Mouse (Mus musculus) c-Kit-positive CD71-negative TER-119-negative erythroid progenitor cells, embryonic 14.5 days (primary cell): ENCODE results near the gene Gm26992.

Experiments used
- DNase-seq: peaks from one replicate; pipeline ENCODE4 v3.0.0-alpha.2; 2013; ENCODE audit warnings: low read depth

The Gm26992 gene

DNA sequence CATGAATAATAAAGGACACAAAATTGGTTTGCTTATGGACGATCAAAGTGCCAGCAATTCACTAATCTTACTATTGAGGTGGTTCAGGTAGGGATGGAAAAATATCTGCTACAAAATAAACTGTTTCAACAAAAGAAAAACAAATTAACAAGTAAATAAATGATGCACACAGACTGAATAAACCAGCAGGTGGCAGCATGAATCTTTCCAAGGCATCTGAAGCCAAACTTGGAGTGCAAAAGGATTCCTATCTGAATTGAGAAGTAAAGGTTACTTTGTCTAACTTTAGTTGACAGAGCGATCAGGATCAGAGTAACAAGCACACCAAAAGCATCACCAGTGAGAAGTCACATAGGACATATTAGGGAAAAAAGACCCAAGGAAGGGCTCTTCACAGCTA is 62.2 kb downstream of the Gm26992 start:
- no peak for DNase-seq

DNA sequence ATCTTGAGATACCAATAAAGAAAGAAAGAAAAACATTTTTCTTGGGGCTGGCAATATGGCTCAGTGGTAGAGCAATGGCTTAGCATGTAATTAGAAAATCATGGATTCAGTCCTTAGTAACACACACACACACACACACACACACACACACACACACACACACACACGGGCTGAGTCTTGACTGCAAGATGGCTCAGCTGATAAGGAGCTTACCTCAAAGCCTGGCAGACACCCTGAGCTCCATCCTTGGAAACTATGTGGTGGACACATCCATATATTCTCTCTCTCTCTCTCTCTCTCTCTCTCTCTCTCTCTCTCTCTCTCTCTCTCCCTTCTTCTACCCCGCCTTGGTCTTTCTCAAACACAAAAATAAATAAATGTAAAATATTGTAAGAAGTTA is 69.0 kb downstream of the Gm26992 start:
- no peak for DNase-seq

DNA sequence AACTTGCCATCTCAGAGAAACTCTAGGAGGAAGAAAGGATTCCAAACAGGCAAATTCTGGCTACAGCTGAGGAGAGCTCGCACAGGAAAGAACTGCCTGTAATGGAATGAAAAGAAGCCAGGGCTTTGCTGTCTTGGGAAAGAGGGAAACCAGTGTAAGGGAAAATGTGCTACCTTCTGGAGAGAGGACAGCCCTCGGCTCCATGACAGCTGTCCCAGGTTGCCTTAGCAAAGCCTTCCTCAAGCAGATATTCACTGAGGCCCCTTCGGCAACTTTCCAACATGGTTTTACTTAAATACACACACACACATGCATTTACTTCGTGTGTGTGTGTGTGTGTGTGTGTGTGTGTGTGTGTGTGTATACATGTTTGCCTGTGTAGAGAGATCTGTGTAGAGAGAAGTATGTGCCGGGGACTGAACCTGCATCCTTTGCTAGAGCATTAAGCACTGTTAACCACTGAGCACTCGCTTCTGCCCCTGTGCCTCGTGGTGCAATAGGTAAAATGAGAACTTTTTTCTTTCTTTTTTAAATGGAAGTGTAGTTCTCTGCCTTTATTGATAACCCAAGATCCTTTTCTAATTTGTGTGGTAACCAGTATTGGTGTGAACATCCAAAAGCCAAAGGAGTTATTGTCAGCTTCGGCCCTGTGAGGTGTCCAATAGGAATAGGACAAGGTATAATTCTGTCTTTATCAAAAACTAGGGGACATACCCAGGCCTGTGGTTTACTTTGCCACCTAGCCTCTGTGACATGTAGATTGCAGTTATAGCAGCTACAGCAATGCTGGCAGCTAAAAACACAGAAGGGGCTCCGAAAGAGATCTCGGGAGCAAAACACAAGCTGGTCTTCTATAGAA is 70.8 kb downstream of the Gm26992 start:
- no peak for DNase-seq

DNA sequence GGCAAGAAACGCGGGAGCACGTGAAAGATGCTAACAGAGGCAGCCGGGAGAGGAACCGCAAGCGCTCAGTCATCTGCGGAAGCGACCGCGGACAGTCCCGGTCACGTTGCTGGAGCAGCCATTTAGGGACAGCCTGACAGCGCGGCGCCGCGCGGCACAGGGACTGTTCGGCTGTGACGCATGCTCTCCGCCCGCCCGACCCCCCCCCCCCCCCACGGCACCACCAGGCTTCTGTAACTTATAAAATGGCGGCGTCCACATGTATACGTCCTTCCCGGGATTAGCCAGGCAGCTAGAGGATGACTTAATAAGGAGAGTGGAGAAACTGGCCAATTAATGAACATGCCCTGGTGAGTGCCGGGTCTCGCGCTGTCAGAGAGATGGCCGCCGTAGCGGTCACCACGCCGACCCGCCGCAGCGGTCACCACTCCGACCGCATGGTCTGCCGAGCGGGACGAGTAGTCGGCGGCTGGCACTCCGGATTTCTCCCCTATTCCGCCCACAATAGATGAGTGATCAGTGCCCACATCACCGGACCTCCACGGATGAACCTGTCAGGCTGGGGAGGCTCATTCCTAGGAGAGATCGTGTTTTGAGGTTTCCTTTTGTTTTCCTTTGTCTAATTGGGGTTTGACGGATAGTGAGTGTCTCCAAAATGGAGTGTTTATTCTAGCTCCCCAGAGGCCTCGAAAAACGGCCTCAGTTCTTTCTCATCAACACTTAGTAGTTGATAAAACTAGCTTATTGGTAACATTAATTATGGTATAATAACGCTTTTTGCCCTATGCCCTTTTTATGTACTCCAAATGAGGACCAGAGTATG is 71.8 kb downstream of the Gm26992 start:
- DNase-seq: peak; percentile 44

DNA sequence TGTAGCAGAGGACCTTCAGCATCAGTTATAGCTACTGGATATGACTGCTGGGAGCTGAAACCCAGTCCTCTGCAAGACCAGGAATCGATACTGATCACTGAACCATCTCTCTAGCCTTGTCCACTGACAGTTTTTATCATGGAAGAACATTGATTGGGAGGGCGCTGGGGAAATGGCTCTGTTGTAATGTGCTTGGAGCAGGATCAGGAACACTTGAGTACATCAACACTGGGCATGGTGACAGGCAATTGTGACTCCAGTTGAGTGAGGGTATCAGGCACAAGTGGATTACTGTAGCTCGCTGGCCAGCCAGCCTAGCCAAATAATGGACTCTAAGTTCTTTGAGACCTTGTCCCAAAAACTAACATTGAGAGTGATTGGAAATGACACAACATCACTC is 77.6 kb downstream of the Gm26992 start:
- DNase-seq: no peak

DNA sequence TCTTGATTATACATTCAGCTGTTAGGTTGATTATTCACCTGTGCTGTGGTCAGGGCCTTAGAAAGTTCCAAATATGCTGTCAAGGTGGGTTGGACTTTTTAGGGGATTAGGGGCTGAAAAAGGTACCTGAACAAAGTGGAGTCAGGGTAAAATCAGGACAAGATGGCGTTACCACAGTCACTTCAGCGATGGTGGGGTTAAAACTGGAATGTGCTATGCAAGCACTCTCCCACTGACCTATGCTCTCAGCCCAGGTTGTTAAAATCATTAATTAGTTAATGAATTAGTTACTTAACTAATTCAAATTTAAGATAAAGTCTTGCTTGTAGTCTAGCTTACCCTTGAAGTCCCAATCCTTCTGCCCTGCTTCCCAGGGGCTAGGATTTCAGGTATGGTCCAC is 78.3 kb downstream of the Gm26992 start:
- DNase-seq: no peak

DNA sequence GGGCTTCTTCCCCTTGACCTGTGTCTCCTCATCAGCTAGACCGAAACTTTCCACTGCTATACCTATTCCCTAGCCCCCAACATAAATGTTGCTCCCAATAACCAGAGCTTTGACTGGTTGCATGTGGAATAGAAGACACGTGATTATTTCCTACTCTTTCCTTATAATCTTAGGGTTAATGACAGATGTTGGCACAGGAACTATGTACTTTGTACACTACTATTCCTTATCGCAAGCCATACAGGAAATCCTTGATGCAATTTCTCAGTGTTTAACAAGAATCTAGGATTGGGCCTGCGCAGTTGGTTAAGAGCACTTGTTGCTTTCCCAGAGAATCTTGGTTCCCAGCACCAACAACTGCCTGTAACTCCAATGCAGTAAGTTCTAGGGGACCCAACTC is 86.4 kb downstream of the Gm26992 start:
- no peak for DNase-seq

DNA sequence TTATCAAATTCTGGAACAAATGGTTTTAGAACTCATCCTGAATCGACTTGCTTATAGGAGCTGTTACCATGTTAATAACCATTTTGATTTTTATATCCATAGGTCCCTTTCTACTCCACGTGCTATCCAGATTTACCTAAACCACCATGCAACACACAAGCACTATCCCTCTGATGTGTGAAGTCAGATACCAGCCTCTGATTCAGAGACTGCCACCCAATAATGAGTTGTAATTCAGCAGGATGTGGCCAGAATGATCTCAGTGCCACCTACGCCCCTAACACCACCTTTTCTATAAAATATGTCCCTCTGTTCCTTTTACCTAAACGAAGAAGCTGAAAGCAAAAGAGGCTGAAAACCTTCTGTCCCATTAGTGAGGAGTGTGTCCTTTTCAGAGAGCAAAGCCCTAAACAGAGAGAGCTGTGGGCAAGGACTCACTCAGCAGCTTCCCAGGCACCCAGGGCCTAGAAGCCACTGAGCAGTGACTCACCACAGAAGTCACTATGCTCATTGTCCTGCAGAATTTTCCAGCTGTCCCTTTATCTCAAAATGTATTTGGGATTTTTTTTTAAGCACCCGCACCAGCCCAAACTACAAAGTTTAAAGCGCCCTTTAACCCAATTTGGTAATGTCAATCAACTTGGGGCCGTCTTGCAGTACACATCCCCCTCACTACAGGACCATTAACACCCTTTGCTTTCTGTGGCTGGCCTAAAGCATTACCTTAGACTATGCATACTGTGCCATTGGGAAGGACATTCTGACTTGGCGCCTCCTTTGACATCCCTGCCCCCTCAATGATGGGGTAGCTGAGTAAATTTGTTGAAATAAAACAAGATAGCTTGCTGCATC is 87.6 kb downstream of the Gm26992 start:
- no peak for DNase-seq

DNA sequence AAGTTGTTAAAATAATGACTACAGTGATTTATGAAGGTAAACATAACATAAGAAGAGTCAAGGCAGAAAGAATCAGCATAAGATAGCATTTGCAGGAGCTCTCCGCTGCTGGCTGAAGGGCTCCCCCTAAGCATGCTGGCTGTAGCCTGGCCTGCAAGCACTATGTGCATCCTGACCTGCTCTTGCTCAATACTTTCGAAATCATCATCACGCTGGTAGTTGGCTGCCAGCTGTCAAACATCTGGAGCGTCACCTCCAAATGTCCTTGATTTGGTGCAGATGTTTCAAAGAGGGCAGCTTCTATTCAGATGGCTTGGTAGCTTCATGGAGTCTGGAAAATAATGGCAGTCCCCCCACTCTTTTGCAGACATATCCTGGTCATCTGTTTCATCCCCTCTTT is 93.0 kb downstream of the Gm26992 start:
- no peak for DNase-seq

DNA sequence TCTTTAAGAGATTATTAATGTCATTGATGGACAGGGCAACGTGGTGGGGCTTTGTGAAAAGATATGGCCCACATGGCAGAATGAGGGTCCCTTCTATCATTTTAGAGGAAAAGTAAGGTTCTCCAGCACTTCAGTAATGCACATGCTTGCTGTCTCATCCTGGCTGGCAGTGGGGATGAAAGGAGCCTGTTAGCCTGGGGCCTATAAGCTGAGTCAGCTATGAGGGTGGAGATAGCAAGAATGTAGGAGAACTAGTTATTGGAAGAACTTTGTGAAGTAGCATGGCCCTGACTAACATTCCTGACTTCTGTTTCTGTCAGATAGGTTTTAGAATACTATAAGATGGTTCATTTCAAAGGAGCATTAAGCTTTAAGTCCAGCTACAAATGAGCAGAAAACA is 93.5 kb downstream of the Gm26992 start:
- DNase-seq: no peak

DNA sequence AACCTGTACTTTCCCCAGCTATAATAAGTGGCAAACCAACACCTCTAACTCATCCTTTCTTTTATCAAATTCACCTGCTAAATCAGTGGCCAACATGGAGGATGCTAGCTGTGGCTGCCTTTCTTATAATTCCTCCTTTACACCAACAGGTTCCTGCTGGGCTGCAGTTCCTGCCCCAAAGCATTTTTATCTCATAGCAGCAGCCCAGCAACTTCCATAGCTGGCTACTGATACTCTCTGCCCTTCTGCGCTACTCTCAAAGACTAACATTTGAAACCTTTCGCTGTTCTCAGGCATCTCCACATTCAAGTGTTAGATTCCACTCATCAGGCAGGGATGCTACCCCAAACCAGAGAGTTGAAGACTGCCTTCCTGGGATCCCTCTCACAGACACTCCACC is 97.0 kb downstream of the Gm26992 start:
- no peak for DNase-seq

DNA sequence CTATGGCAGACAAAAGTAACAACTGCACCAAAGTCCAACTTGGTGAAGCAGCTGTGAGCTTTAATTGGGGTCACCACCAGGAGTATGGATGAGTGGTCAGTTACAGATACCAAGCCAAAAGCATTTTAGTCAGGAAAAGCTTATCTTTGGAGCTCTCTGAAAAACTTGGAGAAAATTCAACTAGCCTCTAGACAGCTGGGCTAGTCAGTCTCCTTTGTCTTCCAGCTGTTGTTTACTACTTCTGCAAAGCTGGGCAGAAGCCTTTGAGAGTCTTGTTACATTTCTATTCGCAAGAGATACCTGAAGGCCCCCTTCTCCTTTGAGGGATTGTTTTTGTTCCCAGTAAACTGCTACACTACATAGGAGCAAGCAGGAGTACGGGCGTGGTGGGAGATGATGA is 97.7 kb downstream of the Gm26992 start:
- DNase-seq: no peak

DNA sequence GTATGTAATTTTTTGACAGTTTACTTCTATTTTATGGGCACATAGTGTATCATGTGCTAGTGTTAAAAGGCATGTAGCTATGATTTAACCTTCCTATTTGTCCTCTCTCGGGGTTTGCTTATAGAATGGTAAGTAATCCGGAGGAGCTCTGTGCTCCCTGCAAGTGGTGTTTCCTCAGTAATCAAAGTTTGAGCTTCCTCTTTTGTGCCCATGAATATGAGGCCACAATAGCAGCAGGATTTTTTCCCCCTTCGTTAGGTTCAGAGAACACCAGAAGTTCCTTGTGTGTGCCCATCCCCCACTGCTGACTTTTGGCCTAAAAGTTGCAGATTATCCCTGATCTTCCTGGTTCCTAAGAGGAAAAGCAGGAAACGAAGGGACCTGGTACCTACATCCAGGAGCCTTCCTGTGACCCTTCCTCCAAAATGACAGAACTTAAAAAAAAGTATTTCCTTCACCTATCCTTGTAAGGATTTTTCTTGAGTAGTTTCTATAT is 99.5 kb downstream of the Gm26992 start:
- no peak for DNase-seq

DNA sequence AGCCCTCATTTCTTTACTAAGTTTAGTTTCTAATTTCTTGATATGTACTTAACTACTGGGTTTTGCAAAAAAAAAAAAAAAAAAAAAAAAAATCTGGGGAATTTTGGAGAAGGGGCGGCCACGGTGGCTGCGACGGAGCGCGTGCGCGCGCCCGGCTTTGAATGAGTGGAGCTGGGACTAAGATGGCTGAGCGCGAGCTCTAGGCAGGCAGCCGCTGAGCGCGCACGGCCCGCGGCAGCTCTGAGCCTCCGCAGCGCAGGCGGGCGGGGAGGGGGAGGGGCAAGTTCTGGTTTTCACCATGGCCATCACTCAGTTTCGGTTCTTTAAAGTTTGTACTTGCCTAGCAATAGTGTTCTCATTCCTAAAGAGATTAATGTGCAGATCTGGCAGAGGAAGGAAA is 107.4 kb downstream of the Gm26992 start:
- peak; percentile 26 for DNase-seq
